Mouse (Mus musculus) testis, adult 2 months (tissue): ENCODE results near the gene Opn1sw.

ENCODE experiments used
- CTCF ChIP-seq: fragments of 200-500 bp; IDR thresholded peaks from 2 replicates; pipeline ENCODE4 v1.5.1; 2012; ENCODE audit warnings: low read depth, mild to moderate bottlenecking, inconsistent platforms, low read length, moderate library complexity; ENCODE audit not compliant: control insufficient read depth, insufficient read depth, insufficient replicate concordance
- POLR2A ChIP-seq: fragments of 200-500 bp; IDR thresholded peaks from 2 replicates; pipeline ENCODE4 v1.6.1; 2012; ENCODE audit warnings: low read depth, mild to moderate bottlenecking, inconsistent platforms, low read length, moderate library complexity; ENCODE audit not compliant: control insufficient read depth

DNA sequence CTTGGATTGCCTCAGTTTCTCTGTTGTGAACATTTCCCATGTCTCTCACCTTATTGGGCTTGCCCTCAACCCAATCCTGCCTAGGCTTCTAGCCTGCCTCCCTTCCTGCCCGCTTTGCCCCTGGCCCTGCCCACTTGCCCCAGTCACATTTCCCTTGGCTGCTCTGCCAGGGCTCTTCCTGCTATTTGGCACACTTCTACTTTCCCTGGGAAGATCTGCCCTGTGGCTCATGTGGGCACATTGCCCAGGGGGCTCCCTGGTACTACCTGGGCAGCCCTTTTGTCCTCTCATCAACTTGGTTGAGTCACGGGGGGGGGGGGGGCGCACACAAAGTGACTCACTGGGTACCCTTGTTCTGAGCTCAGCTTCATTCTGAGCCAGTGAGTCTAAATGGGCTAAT lies 43.9 kb upstream of the Opn1sw start:
- TF ChIP-seq CTCF (no peak), POLR2A (no peak)
